Mouse (Mus musculus): ENCODE measurements around the gene Ttc39b.

The Ttc39b gene

GRCm38 (mm10) chr4:83323910-83324684 is at the start of gene Ttc39b:
Gene Ttc39b, minus strand, starts transcription at chr4:83324255.
- DNase-seq: peak; percentile 95

GRCm38 (mm10) chr4:83373381-83373780 is 49.3 kb upstream of the Ttc39b start:
- DNase-seq: no peak

GRCm38 (mm10) chr4:83357738-83358137 is 33.7 kb upstream of the Ttc39b start:
- no peak for DNase-seq

DNA sequence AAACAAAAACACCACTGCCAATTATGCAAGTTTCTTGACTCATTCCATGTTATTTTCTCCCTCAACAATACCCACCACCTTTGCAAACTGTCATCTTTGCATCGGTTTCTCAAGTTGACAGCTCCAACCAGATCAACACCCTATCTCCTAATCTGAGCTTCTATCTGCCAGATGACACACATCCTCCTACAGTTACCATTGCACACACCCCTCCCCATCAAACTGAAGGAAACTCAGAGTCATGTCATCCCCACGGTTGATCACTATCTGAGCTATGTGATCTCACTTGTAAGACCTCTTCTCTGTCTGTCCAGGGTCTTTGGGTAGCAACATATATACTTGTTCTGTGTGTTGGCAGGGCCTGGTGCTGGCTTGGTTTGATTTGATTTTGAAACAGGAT is 30.7 kb upstream of the Ttc39b start:
- DNase-seq: no peak

- no peak for DNase-seq
These were observed 29.9 kb upstream of the Ttc39b start for GRCm38 (mm10) chr4:83353949-83354348.

GRCm38 (mm10) chr4:83353276-83353675 is 29.2 kb upstream of the Ttc39b start:
- no peak for DNase-seq

DNA sequence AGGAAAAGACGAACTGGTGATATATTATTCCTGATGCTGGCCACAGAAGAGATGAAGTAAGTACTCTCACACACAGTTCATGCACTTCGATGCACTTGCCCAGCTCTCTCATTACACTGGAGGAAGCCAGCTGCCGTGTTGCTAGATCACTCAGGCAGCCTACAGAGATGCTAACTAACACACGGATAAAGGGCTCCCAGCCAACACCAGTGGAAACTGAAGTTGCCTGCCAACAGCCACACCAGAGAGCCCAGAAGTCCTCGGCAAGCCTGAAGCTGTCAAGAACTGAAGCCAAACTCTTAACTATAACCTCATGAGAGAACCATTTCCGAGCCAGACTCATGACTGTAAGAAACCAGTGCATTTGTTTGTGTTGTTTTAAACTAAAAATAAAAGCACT is 26.7 kb upstream of the Ttc39b start:
- DNase-seq: no peak

DNA sequence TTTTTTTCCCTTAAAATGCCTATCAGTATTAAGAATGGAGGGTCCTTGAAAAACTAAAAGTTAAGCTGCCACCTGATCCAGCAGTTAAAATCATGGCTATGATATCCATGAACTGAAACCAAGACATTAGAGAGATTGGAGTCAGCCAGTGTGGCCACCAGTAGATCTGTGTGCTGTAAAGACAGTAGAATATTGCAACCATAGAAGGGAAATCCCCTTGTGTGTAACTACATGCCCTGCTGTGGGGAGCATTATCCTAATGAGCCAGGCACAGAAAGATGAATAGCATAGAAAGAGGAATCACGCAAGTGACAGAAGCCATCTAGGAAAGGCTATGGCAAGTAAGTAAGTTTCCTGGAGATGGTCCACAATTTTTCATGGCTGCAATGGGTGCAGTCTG is 24.9 kb upstream of the Ttc39b start:
- no peak for DNase-seq

GRCm38 (mm10) chr4:83343895-83344294 is 19.8 kb upstream of the Ttc39b start:
- peak; percentile 16 for DNase-seq

GRCm38 (mm10) chr4:83343146-83343823 is 19.2 kb upstream of the Ttc39b start:
- DNase-seq: no peak

DNA sequence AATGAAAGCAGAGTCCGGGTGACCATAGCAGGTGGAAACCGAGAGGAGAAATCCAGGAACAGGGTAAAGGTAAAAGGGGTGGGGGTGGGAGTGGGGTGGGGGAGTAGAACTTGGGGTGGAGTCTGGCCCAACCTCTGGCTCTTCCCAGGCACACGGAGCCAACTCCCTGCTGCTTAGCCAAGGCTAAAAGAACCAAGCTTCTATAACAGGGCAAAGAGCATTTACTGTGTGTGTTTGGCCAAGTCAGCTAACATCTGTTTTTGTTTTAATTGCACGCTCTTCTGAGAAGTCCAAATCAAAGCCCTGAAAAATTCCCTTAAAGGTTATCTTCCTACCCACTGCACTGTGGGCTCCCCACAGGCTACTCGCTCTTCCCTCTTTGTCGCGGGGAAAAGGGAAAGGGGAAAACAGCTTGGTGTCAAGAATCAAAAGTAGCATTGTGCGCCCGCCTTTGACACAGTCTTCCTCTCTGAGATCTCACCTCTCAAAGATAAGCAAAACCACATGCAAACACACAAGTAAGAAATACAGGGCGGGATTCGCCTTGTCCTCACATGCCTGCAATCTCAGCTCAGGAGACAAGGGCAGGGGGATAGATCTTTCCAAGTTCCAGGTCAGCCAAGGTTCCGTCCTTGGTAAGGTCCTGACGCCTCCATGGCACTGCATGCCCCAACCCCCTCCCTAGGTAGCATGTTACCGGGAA is 18.4 kb upstream of the Ttc39b start:
- no peak for DNase-seq

DNA sequence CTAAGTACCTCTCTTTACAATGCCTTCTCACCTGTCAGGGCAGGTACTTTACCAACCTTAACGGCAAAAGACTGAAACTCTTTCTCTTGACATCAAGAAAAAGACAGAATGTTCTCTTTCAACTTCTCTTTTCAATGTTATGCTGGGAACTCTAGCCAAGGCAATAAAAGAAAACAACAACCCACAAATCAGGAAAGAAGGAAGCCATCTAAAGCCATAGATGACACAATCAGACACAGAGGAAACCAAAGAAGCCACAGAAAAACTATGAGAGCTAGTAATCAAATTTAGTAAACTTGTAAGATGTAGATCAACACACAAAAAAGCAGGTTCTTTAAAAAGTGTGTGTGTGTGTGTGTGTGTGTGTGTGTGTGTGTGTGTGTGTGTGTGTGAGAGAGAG is 15.3 kb upstream of the Ttc39b start:
- DNase-seq: no peak

- DNase-seq: no peak
These were observed 13.7 kb upstream of the Ttc39b start for GRCm38 (mm10) chr4:83337717-83338116.

GRCm38 (mm10) chr4:83330369-83330768 is 6.3 kb upstream of the Ttc39b start:
- DNase-seq: no peak

DNA sequence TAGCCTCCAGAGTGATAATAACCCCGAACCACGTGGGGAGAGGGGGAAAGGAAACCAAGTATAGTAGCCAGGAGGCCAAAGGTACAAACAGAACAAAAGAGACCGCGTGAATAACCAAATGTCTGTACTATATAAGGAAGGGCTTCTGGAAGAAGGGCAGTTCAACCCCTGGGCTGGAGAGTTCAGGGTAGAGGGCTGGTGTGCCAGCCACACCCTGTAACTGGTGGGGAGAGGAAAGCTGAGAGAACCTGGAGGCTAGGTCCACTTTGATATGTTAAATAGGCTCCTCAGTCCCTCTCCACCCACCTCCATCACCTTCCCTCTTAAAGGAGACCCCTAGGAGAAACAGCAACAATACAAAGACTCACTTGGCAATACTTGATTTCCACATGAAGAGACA is 5.6 kb upstream of the Ttc39b start:
- DNase-seq: no peak

DNA sequence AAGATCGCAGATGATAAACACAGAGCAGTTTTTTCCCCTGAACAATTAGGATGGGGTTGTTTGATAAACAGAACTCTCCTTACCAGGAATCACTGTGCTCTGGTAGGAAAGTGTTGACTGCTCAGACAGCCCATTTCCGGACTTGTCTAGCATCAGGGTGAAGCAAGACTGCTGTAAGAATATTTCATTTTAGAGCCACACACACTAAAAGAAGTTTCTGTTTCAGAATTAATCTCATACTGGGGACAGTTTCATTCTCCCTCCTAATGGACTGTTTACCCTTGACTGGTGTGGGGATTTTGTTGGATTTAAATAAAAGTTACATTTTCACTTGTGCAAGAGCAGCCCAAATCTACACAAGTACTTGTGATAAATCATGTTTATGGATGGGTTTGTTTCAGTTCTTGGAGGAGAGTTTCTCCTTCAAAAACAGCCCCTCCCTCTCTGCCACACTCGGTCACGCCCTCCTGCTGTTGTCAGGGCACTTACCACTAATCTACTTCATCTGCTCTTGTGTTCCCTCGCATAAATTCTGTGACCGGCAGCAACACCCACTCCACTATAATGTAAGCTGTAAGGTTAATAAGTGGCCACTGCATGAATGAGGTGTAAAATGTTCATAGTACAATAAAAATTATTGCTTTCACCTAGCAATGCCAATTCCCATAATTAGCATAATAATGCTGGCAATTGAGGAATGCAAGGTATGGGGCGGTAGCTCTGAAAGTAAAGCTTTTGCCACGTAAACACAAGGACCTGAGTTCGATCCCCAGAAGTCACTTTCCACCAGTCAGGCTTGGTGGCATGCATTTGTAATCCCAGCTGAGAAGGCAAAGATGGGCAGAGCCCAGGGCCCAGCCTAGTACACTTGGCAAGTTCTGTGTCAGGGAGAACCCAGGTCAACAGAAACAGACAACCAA is 4.2 kb upstream of the Ttc39b start:
- no peak for DNase-seq

DNA sequence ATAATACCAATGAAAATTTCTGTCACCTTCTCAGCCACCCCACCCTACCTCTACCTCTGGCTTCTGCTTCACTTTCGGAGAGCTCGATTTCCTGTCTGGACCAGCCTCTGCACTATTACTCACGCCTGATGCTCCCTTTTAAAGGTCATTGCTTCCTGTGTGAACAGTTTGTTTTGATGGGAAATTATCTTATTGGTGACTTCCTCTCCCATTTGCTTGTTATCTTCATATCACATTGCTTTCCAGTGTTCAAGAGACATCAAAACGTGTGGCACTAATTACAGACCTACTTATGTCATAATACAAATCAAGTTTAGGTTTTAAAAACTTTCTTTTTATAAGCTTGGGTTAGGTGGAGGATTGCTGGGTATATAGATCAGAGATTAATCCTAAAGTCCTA is 3.5 kb upstream of the Ttc39b start:
- DNase-seq: no peak

GRCm38 (mm10) chr4:83325366-83325765 is 1.3 kb upstream of the Ttc39b start:
- no peak for DNase-seq

DNA sequence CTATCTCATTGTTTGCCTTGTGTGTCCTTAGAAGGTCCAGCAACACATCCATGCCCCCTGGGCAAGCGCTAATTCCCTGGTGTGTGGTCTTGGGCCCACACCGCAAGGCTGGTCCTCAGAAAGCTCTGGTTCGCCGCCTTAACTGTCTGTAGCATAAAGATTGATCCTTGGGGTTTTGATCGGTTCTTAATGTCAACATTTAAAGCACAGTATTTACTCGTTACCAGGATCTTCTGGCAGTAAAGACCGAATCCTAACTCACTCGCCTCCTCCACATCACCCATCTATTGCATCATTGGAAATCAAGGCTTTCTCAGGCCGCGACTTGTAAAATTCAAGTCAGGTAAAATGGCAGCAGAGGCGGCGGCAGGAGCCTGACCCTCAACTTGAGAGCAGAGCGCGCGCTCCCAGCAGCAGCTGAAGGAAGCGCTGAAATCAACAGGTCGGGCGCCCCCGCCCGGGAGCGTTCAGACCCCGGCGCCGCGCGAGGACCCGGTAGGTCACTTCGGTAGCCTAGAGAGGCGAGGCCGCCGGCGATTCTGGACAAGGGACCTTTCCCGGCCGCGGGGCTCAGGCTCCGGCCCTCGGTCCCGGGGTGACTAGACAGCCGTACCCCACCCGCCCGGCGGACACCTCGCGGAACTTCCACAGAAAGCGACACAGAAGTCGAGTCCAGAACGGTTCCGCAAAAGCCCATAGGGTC is 703 bp downstream of the Ttc39b start:
- DNase-seq: peak; percentile 79

GRCm38 (mm10) chr4:83319736-83320135 is 4.3 kb downstream of the Ttc39b start:
- DNase-seq: no peak

DNA sequence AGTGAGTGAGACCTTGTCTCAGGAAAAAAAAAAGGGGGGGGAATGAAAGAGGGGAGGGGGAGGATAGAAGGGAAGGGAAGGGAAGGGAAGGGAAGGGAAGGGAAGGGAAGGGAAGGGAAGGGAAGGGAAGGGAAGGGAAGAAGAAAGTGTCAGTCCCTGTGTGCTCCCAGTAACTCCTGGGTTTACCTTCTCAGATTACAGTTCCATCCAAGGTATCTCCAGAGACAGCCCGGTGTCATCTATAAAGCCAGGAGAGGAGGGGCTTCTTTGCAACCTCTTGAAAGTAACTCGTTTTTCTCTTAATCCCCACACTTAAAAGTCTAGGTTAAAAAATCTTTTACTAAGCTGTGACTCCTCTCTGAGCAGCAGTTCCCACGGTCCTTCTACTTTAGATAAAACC is 5.3 kb downstream of the Ttc39b start:
- no peak for DNase-seq

GRCm38 (mm10) chr4:83317826-83318348 is 6.2 kb downstream of the Ttc39b start:
- no peak for DNase-seq
